Mouse (Mus musculus) T-helper 17 cell (primary cell): Measurements from ENCODE around the gene Gkn3.

Source experiments
- in situ Hi-C, 2 experiments: fragments of 300-600 bp; cut with MboI, MseI; formaldehyde crosslinking; loops; 1 replicate in 1 of 2; 2 replicates in 1 of 2; pipeline ENCODE4 v1.15.1; 2025; ENCODE audit warnings: high pct_unique_total_duplicates in 2 of 2

The Gkn3 gene

DNA sequence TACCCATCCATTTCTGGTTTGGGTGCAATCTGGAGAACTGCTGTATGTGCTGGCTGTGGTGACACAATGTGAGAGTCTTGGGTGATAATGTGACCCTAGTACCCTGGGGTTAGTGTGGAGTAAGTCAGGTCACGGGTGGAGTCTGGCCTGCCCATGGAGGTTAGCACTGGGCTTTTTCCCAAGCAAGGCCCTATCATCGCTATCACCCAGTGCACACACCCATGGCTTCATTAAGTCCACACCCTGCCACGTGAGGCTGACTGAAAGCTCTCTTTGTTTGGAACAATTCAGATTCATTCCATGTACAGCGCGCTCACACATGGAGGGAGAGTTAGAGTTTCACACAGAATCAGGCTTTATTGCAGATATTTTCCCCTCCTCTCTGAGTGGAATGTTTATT is 34.3 kb downstream of the Gkn3 start:
- in situ Hi-C loops: no loop called here

DNA sequence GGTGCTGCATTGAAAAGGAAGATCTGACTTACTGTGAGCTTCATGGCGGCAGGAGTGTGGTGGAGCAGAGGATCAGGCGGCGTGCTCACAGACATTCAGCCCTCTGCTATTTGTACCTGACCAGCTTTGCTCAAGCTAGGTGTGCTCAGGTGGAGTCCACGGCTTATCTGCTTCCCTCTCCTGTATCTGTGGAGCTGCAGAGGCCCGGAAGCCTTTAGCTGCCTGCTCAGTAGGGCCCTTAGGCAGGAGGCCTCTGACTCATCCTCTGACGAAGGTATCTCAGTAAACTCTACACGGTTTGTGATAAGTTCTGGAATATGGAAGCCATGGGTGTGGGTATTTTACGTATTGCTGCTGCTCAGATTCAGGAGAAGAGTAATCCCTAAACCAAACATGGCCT is 37.9 kb downstream of the Gkn3 start, which contains the start of gene Gkn1:
Gene Gkn1 (minus strand): TSS at position 114 of the 400 bp plus-strand sequence.
- in situ Hi-C loops: no loop called here

DNA sequence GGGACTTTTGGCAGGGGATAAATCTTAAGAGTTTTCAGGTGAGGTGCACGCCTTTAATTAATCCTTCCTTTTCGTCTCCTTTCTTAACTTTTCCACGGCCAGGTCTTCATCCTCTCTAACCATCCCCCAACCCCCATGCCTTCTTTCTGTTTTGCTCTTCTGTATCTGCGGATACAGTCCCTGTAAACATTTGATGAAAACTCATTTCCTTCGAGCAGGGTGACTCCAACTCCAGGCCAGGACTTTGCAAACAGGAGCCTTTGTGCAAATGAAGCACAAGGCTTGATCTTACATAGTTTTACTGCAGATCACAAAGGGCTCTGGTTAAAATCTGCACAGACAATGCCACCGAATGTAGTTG is 52.8 kb downstream of the Gkn3 start:
- in situ Hi-C loops: no loop called here

DNA sequence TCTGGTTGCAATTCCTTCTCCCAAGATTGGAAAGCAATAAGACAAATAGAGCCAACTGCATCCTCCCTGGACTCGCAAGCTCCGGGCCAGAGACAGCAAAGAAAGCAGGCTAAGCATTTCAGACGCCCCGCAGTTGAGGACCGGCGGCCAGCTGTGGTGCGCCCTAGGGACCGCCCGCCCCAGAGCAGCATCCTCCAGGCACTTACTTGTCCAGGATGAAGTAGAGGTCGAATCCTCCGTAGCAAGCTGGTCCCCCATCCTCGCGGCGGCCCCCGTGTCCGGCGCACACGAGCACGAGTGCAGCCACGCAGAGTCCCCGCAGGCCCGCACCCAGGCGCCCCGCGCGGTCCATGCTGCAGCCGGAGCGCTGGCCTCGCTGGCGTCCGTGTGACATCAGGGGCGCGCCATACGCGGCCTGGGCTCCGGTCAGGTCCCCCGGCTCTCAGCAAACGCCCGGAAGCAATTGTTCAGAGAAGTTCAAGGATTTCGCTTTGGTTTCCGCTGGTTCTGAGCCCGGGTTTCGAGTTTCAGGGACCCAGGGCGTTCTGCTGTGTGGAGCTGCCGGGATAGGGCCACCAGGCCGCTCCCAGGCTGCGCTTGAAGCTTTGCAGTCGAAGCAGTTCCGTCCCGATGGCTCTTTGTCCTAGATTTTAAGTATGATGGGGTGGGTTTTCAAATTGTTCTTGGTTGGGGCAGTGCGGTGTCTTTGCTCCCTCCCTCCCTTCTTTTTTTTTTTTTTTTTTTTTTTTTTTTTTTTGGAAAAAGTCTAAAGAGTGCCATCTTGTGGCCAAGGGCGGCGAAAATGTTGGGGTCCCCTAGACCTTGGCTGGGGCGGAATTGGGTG is 53.4 kb downstream of the Gkn3 start, which contains the start of gene Antxr1:
Gene Antxr1 (minus strand): TSS at position 731 of the 844 bp plus-strand sequence.
- in situ Hi-C loops: no loop called here

DNA sequence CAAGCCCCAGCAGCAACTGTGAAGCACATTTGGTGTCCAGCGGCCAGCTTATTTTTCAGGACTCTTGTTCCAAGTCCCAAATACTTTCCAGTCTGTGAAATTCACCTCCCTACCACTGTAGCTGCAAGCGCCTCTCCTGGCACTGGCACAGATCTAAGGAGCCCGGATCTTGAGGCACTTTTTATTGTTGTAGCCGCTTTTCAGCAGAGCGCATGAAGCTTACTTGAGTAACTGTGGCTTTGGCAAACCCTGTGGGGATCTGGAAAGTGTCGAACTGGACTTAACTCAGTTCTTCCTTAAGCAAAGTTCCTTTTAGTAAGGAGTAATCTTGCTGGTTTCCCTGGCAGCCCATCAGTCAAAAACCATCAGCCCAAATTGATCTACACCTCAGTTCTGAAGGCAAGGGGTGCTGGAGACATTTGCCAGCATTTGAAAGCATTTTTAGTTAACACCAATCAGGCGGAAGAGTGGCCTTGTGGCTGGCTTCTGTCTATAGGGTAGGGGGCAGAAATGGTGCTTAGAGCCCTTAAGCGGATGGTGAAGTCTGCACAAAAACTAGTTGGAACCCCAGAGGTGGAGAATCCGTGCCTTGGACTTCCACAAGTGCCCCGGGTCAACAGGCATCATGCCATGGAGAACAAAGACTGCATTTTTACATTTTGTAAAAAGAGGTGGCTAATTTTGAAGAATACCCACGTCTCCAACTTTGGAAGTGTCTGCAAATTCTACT is 54.2 kb downstream of the Gkn3 start:
- in situ Hi-C loops: no loop called here
